Mouse (Mus musculus): ENCODE measurements around the gene Actr10.

DNA sequence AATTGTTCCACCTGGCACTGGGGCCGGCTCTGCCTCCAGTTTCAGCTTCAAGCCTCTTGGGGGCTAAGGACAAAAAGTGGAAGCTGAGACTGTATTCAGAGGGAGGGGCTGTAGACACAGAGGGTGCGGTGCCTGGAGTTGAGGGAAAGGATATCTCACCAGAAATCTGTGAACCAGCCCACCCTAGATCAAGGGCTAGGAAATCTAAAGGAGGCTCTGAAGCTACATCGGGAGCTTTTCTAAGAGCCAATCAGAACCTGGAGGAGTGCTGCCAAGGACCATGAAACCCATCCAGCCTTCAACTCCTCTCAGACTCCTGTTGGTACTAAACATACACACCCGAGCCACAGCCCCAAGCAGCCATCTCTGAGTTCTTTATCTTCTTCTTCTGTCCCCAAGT is 29.6 kb upstream of the Actr10 start:
- no peak for TF ChIP-seq CTCF (IDR thresholded peaks at IDR 0.05; ENCODE audit: borderline replicate concordance, extremely low read depth, insufficient read depth, insufficient read length)
- no peak for TF ChIP-seq POLR2A (IDR thresholded peaks at IDR 0.05; ENCODE audit: borderline replicate concordance, extremely low read depth, insufficient read depth, insufficient read length, poor library complexity, severe bottlenecking)

Data from brain, embryonic 14.5 days (tissue).